Mouse (Mus musculus): ENCODE measurements around the gene Lrrn4.

Lrrn4 gene

GRCm38 (mm10) chr2:132880844-132881645, at the start of gene Lrrn4:
TSS of gene Lrrn4 (minus strand) at chr2:132880891.
- no peak for DNase-seq (ENCODE audit: low spot score)

DNA sequence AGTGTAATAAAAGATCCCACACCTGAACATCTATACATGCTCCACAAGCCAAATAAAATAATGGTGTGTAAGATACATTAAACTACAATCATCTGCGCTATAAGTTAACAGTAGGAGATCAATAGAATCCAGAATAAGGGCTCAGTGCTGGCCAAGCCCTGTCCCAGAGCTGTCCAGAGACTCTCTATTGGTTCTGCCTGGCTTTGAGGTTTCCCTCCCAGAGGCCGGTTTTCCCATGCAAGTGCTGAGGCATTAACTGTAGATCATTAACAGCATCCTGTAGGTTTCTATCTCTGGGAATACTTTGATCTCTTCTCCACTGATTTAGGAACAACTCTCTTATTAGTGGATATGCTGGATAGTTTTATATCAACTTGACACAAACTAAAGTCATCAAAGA, 48.3 kb upstream of the Lrrn4 start:
- no peak for DNase-seq (ENCODE audit: low spot score)

DNA sequence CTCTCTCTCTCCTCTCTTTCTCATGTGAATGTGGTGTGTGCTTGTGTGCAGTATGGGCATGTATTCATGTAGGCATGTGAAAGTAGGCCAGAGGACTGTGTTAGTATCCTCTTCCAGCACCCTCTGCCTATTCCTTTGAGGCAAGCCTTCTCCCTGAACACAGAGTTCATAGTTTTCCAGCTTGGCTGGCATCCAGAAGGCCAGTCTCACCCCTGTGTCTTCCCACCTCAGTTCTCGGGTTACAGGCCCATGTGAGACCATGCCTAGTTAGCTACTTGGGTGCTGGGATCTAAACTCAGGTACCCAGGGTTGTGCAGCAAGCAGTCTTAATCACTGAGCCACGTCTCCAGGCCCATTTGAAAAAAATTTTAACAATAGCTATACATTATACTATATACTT, 47.2 kb upstream of the Lrrn4 start:
- no peak for DNase-seq (ENCODE audit: low spot score)

- DNase-seq (ENCODE audit: low spot score): no peak
Measured at GRCm38 (mm10) chr2:132927298-132927697, 46.6 kb upstream of the Lrrn4 start.

DNA sequence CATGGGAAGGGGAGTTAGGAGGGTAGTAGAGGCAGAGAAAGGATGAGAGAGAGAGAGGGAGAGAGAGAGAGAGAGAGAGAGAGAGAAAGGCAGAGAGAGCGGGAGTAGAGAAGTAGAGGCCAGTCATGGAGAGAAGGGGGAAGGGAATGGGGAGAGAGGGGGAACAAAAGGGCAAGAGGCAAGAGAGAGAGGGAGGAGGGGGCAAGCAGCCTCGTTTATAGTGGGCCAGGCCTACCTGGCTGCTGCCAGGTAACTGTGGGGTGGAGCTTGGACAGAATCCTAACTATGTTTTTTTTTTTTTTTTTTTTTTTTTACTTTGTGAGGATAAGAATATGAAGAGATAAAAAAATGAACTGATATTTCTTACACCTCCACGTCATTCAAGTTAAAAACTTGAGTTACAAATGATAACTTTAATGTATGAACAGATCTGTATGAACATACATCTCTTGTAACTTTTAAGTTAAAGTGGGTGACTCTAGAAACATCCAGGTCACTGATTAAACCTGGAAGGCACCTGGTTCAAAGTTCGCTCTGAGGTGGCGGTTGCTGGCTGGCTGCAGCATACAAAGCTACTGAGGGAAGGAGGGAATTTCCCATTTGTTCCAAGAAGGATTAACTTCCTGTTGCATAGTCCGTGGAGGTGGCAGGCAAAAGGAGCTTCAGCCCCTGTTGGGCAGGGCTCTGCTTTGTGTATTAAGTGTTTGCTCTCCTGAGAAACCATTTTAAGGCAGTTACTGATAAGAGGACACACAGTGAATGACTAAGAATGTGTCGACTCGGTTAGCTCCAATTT, 42.8 kb upstream of the Lrrn4 start:
- DNase-seq (ENCODE audit: low spot score): no peak

GRCm38 (mm10) chr2:132922076-132922873, 41.6 kb upstream of the Lrrn4 start:
- no peak for DNase-seq (ENCODE audit: low spot score)

GRCm38 (mm10) chr2:132914785-132915184, 34.1 kb upstream of the Lrrn4 start:
- no peak for DNase-seq (ENCODE audit: low spot score)

DNA sequence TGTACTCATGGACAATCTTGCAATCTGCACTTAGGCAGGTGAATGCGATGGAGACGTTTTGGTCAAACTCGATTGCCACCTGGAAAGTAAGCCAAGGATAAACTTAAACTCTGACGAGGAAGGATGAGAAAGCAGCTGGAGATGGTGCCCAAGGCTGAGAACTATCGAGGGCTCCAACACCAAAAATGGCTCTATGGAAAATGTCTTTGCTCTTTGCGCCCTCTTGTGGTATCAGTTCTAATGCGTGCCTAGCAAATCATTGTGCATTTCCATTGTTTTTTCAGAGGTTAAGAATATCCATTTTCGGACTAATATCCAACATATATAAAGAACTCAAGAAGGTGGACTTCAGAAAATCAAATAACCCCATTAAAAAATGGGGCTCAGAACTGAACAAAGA, 26.1 kb upstream of the Lrrn4 start:
- DNase-seq (ENCODE audit: low spot score): no peak

GRCm38 (mm10) chr2:132904961-132905360, 24.3 kb upstream of the Lrrn4 start:
- DNase-seq (ENCODE audit: low spot score): no peak

- DNase-seq (ENCODE audit: low spot score): no peak
Measured at GRCm38 (mm10) chr2:132903498-132903897, 22.8 kb upstream of the Lrrn4 start.

DNA sequence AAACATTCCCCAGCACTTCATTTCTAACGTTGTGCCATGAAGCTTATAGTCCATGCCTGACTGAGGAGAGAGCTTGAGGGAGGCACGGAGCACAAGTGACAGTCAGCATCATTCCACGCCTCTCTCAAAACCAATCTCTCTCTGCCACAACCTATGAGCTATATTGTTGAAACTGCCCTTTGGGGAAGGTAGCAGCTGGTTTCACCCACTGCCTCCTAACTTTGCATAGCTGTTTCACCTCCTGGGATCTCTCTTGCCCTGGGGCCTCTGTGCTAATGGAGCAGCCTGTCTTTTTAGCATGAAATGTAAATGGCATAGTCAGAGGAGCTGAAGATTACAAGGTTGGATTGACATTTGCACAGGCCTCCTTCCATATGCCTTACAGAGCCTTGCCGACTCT, 21.4 kb upstream of the Lrrn4 start:
- DNase-seq (ENCODE audit: low spot score): no peak

DNA sequence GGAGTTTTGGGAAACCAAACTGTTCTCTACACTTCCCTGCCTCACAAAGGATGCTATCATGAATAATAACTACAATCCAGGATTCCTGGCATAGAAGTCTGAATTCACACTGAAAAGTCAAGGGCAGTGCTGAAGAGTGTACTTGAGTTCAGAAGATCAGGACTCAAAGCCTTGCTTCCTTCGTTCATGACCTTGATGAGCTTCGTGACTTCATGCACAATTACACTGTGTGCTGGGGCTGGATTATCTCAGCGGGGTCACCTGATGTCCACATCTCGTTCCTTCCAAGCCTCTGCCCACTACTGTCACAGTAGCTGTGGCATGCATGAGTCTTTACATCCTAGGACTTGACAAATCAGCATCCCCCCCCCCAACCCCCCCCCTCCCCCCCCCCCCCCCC, 20.9 kb upstream of the Lrrn4 start:
- no peak for DNase-seq (ENCODE audit: low spot score)

DNA sequence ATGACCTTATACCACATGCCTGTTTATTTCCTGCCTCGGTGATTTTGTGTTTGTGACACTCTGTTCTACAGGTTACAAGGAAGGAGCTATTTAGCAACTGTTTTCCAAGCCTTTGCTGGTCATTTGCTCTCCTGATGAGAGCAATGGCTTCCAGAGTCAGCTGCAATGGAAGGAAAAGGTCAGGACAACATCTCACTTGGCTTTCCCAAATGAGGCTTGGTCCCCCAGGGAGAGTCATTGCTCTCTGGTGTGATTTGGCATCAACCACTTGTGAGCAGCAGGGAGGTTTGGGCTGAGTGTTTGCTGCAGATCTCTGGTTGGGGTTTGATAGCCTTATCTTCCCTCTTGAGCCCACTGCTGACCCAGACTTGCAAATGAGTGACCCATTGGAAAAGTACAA, 19.9 kb upstream of the Lrrn4 start:
- no peak for DNase-seq (ENCODE audit: low spot score)

GRCm38 (mm10) chr2:132898211-132898610, 17.5 kb upstream of the Lrrn4 start:
- DNase-seq (ENCODE audit: low spot score): no peak

DNA sequence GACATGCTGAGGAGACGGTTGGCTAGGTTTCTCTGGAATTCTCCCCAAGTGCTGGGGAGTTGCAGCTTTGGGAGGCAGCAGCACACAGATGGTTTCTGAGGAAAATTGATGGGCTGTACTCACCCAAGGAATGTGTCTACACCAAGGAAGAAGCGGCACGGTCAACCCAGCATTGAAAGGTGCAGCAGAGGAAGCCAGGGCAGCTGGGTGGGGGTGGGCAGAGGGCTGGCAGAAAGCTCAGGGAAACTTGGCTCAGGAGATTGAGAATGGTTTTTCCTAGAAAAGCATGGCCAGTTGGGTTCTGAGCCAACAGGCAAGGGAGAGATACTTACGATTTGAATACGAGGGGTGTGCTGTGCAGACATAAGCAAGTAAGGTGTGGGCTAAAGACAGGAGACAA, 13.1 kb upstream of the Lrrn4 start:
- DNase-seq (ENCODE audit: low spot score): no peak

DNA sequence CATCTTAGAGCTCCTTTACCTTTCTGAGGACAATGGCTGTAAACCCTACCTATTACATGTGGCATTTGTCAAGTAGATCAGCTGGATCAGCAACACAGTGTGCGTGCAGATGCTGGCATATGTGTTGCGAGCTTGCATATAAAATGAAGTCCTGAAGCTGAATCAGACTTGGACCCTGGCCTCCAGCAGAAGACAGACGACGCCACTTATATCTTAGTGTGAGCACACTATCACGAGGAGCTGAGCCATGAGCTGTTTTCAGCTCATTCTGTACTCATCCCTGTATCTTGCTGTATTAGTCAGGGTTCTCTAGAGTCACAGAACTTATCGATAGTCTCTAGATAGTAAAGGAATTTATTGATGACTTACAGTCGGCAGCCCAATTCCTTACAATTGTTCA, 4.6 kb upstream of the Lrrn4 start:
- DNase-seq (ENCODE audit: low spot score): no peak

DNA sequence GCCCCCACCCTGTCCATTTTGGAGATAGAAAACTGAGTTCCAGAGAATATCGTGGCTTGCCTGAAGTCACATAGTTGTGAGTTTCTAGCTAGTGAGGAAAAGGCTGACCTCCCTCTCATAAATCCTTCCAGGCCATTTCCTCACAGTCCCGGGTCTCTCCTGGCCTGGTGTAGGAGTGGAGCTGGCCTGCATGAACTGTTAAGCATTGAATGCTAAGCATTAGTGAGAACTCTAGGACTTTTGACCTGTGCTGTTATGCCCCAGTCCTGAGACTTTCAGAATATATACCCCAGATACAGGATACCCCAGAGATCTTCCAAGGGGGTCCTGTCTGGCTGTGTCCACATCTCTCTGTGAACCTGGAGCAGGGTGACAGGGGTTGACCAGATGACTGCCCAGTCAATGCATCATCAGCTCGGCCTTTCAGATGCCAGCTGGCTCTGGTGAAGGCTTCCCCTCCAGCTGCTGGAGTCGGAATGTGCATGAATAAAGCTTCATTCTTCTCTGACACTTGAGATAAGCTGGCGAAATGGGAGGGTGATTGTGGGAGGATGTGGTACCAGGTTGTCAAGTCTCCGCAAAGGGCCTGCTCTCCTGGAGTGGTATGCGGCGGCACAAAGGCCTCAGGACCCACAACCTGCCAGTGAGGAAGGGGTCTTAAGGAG, 3.7 kb upstream of the Lrrn4 start:
- DNase-seq (ENCODE audit: low spot score): no peak

GRCm38 (mm10) chr2:132879261-132880044, 1.2 kb downstream of the Lrrn4 start:
- peak; percentile 31 for DNase-seq (ENCODE audit: low spot score)

DNA sequence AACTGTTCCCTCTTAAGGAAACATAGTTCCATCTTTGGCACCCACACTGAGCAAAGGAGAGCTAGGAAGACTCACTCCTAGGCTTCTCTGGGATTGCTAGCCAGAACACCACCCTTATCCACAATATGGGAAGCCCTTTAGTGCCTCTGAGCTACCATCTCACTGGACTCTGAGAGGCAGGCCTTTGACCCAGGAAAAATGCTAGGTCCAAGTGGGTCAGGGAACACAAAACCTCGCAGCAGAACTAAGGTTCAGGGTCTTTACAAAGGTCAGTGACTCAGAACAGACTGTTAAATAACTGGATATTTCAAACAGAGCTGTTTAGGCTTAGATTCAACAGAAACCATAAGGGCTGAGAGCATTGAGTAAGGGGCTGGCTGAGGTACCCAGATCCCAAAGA, 3.7 kb downstream of the Lrrn4 start:
- DNase-seq (ENCODE audit: low spot score): no peak

- DNase-seq (ENCODE audit: low spot score): no peak
Measured at GRCm38 (mm10) chr2:132873657-132874326, 6.9 kb downstream of the Lrrn4 start.

- DNase-seq (ENCODE audit: low spot score): no peak
Measured at GRCm38 (mm10) chr2:132871663-132872062, 9.0 kb downstream of the Lrrn4 start.
